Mouse (Mus musculus): Measurements from ENCODE around the gene Ovca2.

DNA sequence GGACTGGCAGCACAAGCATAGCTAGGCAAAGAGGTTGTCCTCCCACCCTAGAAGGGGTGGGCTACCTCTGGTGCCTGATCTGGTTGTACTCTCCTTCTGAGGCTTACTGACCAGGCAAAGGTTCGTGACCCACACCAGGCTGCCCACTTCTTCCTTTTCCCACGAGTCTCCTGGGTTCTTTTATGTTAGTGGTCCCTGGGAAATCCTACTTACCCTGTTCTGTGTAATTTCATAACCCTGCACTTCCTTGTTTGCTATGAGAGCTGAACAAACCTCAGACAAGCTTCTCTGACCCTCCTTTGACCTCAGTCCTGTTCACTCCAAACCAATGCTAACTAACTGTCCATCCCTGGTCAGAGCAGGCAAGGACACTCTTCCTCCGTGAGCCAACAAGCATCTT lies 37.6 kb downstream of the Ovca2 start:
- TF ChIP-seq POLR2A (IDR thresholded peaks at IDR 0.05; ENCODE audit: borderline replicate concordance, extremely low read depth, low read depth, low read length) (no peak), CTCF (IDR thresholded peaks at IDR 0.05; ENCODE audit: insufficient read depth, low read length) (no peak)

All from lung, adult 2 months (tissue).